Mouse (Mus musculus) layer of hippocampus, postnatal 25 days (tissue): ENCODE results near the gene Ppil6. TPM values are rescaled to one million over a fixed set of nuclear protein-coding genes. Genes with fewer than 3 reads are reported as not detected.
A peak's percentile ranks its signal among the peaks of the same experiment; 100 is the strongest.

Source experiments
- DNase-seq, 2 experiments: peaks; one replicate each; pipeline ENCODE4 v3.0.0; 2022; ENCODE audit warnings: mixed read lengths in 2 of 2, low spot score in 1 of 2; ENCODE audit errors: extremely low spot score in 1 of 2
- total RNA-seq, 2 experiments: library from RNA; stranded (reverse); gene quantifications; 2 replicates each; pipeline ENCODE4 v1.2.3; 2021

Ppil6 gene
- total RNA-seq, 2 experiments from 2014 or later: 5.8 to 8.0 TPM

DNA sequence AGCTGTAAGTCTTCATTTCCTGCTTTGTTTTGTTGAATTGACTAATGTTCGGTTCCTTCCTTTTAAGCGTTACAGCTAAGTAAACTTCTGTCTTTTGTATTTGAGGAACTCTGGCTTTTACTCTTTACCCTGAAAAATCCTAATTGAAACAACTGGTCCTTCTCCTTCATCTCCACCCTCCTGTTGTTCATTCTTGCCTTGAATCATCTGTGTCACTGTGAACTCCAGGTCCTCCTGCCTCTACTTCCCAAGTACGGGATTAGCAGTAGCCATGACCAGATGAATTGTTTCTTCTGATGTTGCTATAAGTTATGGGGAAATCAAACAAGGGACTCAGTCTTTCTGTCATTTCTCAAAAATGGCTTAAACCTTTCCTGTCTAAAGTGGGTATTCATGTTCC is 33.1 kb downstream of the Ppil6 start:
- DNase-seq: no peak

DNA sequence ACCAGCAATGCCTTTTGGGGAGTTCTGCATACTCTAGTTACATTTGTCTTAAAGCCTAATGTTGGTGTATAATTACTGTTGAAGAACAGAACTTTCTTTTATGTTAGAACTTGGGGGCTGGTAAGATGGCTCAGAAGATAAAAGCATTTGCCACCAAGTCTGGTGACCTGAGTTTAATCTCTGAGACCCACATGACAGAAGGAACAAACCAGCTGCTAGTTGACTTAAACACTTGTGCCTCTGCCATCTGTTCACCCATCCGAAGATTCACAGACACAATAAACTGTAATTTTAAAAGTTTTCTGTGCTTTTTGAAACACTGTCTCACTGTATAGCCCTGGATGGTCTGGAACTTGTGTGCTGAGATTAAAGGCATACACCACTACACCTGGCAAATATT is 35.5 kb downstream of the Ppil6 start:
- no peak for DNase-seq

DNA sequence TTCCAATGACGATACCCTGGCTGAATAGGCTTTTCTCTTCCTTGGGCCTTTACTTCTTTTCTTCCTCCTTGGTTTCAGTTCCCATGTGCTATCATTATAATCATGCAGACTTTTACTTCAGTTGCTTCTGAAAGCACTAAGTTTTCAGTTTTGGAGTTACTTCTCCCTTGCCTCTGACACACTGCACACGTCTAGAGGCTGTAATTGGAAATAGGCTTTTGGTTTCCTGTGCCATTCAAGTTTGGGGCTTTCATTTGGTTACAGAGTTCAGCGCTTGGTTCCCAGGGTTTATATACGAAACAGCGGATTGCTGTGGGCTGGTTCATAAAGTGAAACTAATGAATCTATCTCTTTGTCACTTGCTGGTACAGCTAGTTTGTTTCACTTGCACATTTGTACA is 39.7 kb downstream of the Ppil6 start:
- DNase-seq: no peak

DNA sequence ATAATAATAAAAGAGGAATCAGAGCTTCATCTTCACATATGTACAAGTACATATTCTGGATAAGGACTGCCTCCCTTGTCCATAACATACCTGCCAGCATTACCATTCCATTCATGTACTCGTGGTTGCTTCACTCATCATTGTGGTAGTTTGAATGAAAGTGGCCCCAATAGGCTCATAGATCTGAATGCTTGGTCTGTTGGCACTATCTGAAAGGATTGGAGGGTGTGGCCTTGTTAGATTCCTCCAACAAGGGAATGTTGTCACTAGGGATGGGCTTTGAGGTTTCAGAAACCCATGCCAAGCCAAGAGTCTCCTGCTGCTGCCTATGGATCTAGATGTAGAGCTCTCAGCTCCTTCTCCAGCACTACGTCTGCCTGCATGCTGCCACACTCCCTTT is 45.8 kb downstream of the Ppil6 start:
- DNase-seq: no peak

DNA sequence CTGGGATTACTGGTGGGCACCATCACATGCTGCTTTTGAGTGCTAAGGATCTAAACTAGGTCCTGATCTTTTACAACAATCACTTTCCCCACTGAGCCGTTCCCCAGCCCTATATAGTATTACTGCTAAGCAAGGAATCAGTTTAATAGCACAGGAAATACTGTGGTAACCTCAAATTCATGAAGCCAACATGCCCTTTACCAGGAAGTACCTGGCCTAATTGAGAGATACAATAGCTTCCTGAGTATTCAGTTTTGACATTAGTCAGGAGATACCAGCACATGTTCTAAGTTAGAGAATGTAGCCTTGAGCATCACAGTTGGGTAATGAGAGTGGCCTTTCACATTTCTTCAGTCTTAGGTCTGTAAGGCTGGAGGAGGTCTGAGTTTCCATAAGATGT is 46.5 kb downstream of the Ppil6 start:
- no peak for DNase-seq

DNA sequence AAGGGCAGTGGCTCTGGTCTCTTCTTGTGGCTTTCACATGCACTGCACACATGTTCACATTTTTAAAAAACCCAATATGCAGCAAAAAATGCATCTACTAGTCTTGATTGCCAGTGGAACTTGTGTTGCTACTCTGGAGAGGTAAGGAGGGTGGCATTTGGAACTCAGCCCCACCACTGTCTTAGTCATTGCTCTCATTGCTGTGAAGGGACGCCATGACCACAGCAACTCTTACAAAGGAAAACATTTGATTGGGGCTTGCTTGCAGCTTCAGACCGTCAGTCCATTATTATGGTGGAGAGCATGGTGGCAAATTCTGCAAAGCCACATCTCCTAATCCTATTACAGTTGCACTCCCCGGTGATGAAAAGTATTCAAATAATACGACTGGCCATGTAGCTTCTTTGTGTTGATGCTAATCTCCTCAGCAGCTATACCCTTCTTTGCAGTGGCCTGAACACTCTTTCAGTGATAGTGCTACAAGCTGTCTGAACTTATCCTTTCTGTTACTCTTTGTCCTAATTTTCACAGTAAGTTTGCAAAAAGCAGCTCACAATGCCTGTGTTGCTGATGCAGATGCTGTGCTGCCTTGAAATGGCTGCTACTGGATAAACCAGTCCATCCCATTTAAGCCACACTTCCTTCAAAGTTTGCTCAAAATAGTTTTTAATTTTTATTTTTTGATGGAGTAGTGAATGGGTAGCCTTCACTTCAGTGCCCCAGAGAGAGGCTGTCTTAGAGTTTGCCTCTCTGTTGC is 47.2 kb downstream of the Ppil6 start:
- DNase-seq: no peak

DNA sequence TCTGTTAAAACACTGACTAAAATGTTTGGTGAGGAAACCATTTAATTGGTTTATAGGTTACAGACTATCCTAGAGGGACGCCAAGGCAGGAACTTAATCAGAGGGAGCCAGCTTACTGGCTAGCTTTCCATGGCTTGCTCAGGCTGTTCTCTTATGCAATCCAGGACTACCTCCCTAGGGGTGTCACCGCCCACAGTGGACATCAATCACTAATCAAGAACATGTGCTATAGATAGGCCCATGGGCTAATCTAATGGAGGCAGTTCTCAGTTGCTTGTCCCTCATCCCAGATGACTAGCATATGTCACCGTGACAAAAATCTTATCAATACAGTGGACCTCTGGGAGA is 47.7 kb downstream of the Ppil6 start:
- DNase-seq: no peak

DNA sequence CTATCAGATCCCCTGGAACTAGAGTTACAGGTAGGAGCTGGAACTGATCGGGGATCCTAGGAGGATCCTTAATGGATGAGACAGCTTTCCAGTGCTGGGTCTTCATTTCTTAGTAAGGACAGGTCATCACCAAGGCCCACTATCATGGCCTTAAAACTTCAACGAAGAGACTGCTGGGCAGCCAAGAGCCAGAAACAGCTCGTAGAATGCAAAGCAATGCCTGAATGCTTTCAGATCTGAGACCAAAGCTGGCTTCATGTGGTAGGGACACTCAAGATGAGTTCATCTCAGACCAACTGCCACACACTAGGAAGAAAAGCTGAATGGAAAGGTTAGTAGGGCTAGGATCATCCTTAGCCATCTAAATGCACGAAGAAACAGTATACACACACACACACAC is 48.7 kb downstream of the Ppil6 start:
- no peak for DNase-seq

DNA sequence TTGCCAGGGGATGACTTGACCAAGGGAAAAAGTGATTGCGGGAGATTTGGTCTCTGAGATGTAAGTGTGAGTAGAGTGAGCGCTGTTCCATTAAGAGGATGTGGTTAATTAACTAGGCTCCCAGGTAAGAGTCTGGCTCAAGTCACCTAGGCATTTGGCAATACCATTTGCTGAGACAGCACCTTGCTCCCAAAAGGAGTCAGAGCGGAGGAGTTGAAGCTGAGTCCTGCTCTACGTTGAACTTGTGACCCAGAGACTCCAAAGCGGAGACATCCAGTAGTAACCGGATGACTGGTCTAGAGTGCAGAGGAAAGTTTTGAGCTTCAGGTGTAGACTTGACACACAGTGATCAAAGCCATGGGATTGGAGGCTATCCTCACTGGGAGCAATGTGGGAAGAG is 51.8 kb downstream of the Ppil6 start:
- no peak for DNase-seq

DNA sequence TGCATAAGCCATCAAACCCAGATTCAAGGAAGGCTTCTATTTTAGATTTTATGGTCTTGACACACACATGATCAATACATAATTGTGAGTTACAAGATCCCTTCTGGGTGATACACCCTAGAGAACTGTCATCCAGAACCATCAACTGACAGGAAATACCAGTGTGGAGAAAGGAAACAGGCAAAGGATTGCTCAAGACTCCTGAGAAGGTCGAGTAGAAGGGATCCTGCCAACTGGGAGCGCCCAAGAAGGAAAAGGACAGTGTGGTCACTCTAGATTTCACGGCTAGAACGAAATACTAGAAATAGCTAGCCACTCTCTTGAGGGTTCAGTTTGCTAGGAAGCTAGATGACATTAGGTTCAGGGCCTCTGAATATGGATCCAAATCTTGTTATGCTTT is 53.2 kb downstream of the Ppil6 start:
- DNase-seq: no peak

DNA sequence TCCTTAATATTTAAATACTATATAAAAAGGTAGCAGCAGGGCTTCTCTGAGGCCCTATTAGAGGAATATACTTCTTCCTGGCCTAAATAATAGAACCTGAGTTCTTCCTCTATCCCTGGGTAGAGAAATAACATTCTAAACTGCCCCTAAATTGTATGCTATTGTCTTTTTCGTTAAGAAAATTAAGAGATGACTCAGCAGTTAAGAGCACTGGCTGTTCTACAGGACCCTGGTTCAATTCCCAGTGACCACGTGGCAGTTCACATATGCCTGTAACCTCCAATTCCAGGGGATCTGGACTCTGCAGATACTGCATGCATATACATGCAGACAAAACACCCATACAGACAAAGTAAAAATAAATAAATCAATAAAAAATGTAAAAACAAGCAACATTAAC is 53.6 kb downstream of the Ppil6 start:
- DNase-seq: no peak

DNA sequence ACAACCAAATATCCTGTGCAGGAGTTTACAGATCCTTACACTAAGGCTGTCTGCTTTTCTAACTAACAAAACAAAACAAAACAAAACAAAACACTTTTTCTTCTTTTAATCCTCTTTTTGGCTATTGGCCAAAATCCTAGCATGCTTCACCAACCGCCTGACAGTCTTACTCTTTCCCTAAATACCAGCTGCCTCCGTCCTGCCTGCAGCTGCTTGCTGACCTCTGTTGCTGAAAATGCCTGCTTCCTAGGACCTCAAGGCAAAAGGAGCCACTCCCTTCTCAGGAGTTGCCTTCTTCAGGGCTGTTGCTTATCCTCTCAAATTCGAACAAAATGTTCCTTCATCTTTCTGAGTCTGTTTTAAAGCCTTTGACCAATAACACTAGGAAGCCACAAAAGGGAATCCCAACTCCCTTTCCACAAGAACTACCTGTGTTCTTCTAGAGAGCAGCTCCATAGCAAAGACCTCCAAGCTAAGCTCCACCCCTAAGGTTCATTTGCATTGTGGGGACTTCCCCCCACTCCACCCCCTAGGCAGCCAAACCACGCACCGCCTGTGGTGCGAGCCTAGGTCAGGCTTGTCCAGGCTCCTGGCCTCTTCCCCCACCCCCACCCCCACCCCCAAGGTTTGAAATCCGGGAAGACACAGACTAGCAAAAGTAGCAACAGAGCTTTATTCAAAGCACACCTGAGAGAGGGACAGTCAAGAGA is 54.4 kb downstream of the Ppil6 start:
- DNase-seq: no peak

DNA sequence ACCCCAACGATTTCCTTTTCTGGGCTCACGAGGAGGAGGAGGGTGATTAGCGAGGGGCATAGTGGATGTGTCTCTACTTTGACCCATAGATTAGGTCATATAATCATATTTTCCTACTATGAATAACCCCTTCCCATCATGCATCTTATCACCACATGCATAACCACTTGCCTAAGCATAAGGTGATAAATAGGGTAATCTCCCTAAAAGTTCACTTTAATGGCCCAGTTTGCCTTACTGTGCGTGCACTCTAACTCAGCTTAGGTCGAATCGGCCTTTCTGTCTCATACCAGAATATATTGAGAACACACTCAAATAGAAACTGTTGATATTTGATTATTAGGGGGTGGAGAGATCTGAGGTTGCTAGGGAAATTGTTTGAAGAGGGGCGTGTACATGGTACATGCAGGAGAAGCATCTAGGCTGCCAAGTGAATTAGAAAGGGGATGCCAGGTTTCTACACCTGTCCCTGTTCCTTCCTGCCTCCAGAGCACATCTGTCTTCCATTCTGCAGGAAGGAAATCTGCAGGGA is 55.1 kb downstream of the Ppil6 start:
- DNase-seq: no peak

DNA sequence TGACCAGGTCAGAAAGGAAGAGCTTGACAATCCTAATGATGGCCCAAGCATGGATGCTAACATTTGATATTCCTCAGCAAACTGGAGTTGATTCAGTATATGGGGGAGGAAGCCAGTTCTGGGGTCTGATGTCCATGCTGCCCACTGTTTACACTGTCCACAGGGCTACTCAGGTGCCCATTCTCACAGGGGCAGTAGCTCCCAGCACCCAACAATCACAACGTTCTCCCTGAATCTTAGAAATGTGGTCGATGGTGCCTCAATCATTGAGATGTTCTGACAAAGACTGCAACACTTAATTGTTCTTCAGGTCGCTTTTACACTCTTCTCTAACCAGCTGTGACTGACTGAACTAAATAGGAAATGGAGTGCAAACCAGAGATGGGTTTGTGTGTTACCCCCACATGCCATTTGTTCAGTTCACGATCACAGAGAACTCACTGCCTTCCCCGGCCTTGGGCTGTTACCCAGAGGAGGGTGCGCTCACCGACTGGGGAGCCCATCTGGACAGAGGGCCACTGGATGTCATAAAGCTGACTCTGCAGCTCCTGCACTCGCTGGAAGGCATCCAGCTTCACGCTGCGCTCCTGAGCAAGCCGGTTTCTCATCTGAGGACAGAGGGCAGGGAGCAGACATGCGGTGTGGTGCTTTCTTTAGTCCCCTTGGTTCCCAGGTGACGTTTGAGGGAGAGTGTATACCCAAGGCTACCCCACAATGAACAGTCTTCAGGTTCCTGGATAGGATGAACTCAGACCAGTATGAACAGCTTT is 56.3 kb downstream of the Ppil6 start:
- no peak for DNase-seq

DNA sequence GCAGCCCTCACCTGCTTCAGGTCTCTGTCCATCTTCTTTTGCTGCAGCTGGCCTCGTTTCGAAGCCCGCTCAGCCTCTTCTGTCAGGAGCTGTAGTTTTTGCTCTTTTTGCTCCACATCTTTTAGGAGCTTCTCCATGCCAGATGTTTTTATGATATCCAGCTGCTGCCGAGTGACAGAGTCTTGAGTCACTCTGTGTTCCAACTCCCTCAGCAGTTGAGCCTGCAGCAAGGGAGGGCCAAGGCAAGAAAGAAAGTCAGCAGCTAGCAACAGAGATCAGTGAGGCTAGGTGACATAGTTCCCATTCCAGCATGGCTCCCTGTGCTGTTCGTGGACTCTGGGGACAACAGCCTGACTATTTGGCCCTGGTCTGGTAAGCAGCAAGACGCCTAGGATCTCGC is 60.5 kb downstream of the Ppil6 start:
- DNase-seq: no peak

DNA sequence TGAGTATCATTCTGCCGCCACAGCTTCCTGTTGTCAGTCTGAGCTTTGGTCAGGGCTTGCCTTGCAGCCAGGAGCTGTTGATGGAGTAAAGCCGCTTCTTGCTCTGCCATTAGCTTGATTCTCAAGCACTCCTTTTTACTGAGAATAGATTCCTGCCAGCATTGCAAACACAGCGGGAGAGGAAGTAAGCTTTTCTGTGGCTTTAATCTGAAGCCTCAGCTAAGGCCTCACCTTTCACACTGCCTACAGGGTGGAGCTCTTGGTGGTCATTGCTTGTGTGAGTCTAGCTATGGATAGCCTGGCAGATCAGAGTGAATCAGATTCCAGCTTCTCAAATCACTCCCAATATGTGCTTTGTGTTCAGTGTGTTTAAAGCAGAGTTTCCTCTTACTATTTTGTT is 62.1 kb downstream of the Ppil6 start:
- DNase-seq: no peak

DNA sequence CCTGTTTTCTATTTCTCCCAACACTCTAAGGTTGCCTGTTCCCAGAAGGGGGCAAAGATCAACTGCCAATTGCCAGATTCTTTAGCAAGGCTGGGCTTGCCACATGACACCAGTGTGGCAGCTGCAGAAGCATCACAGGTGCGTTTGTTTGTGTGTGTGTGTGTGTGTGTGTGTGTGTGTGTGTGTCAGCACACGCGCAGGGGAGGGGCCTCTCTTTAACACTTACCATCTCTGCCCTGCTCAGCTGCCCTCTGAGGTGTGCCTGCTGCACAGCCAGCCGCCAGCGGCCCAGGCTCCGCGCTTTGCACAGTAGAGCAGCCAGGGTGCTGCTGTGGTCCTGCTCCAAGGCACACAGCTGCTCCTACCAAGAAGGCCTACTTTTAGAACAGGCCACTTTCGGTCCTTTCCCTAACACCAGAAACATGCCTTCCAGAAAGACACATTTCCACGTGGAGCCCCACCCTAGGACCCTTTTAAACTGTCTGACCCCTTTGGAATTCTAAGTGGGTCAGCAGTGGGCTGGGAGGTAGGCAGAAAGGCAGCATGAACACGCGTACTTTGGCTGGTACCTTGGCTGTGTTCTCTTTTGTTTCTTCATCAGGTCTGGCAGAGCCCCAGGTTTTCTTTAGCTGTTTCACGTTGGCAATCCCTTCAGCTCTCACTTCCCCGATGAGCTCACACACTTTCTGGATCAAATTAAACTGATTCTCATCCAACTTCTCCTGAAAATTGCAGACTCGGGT is 62.8 kb downstream of the Ppil6 start:
- DNase-seq: peak in 1 of 2 experiments; percentile 12

DNA sequence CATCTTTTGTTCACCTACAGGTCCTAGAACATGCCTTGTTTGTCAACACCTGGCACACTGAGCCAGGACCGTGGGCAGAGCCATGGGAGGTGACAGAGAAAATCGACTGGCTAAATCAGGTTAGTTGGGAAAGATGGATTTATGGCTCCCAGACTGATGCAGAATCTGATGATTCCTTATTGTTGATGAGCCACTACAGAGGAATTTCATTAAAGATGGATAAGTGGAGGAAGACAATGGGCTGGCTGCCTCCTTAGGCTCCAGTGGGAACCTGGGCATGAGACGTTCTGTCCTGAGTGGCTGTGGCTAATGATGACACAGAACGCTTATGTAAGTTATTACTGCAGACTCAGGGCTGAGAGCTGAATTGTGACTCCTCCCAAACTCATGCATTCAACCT is 63.5 kb downstream of the Ppil6 start:
- no peak for DNase-seq

DNA sequence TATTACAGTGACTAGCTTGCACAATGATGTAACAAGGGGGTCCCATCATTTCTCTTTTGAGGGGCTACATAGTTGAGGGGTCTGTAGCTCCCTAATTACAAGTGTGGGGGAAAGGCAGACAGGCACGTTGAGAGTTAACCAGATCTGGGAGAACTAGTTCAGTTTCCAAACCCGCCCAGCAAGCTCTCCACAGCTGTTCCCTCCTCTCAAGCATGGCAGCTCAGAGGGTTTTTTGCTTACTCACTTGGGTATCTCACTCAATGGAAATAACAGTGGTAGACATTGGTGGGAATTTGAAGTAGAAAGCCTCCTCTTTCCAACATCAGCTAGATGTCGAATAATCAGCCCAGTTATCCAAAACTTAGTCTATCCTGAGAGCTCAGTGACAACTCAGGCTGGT is 64.8 kb downstream of the Ppil6 start:
- no peak for DNase-seq

DNA sequence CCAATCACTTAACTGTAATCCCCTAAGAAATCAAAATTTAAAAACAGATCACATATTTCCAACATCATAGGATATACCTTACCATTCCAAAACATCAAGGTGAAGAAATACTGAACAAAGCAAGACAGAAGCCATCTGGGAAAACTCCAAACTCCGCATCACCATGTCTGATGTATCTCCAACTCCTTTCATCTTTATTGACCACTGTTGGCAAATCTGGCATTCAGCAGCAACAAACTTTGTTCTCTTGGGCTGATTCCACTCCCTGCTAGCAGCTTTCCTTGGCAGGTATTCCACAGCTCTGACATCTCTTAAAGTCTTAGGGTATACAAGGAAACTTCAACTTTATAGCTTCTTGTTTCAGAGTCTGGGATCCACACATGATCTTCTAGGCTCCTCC is 68.2 kb downstream of the Ppil6 start:
- DNase-seq: no peak
